Mouse (Mus musculus) adrenal gland, postnatal 25 days (tissue): ENCODE measurements around the gene Qk. TPM values are rescaled to one million over a fixed set of nuclear protein-coding genes. Genes with fewer than 3 reads are reported as not detected.

Experiments used
- DNase-seq: peaks from one replicate; pipeline ENCODE4 v3.0.0; 2021; ENCODE audit warnings: mixed read lengths
- total RNA-seq: library from RNA; stranded (reverse); gene quantifications from 2 replicates; pipeline ENCODE4 v1.2.3, GENCODE M21; 2021

Gene Qk
- total RNA-seq, 1 experiment from 2014 or later = 189 TPM

GRCm38 (mm10) chr17:10326596-10327045 is 7.0 kb upstream of the Qk start:
- peak; percentile 69 for DNase-seq

DNA sequence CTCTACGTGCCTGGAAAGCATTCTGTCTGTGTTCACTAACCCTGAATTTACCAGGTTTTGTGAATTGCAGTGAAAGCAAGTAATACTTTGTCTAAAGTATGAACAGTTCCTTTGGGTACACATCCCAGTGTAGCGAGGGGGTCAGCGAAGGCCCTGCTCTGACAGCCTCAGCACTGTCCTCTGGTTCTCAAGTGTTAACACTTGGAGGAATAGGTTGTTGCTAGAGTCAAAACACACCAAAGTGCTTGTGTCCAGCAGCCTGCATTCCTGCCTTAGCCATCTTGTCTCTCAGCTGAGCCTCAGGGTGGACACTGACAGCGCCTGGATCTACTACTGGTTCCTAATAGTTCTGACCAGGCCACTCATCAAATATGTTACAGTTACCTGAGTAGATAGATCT is 6.3 kb upstream of the Qk start:
- DNase-seq = no peak

- no peak for DNase-seq
These were observed 2.1 kb upstream of the Qk start for GRCm38 (mm10) chr17:10321754-10322153.

DNA sequence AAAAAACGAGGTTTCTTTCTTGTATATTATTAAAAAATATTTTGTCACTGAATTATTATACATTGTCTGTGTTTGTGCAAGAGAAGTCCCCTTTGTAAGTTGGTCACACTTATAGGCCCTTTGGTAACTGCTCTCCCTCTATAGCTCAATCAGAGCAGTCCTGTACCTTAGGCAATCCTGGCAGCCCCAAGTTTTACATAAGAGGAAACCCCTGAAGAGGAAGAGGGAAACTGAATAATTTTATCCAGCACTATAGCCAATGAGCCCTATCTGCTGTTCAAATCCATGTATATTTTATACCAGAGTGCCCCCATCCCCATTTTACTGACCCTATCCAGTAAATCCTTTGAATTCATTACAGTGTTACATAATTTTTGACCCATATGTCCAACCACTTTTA is 1.4 kb upstream of the Qk start:
- no peak for DNase-seq

DNA sequence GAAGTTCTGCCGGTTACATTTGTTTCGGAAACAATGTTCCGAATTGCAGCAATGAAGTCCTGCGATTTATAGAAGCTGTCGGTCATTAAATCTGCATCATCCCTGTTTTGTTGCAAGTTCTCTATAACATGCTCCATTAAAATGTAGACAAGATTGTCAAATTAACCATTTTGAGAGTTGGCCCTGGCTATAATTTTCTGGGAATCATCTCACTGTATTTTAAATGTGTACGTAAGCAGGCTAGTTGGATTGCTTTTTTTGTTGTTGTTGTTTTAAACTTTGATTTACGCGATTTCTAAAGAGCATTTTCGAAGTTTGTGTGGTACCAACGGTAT is 769 bp upstream of the Qk start:
- DNase-seq = no peak

DNA sequence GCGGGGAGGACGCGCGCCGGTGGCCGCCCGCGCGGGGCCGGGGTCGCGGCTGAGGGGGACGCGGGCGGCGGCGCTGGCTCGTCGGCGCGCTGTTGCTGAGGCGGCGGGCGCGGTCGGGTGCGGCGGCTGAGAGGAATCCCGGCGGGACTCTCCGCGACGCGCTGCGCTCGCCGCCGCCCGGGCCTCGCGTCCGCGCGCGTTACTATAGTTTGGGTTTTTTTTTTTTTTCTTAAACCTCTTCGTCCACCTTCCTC is 296 bp downstream of the Qk start:
- no peak for DNase-seq

GRCm38 (mm10) chr17:10318561-10319430 is 858 bp downstream of the Qk start:
- peak; percentile 85 for DNase-seq

DNA sequence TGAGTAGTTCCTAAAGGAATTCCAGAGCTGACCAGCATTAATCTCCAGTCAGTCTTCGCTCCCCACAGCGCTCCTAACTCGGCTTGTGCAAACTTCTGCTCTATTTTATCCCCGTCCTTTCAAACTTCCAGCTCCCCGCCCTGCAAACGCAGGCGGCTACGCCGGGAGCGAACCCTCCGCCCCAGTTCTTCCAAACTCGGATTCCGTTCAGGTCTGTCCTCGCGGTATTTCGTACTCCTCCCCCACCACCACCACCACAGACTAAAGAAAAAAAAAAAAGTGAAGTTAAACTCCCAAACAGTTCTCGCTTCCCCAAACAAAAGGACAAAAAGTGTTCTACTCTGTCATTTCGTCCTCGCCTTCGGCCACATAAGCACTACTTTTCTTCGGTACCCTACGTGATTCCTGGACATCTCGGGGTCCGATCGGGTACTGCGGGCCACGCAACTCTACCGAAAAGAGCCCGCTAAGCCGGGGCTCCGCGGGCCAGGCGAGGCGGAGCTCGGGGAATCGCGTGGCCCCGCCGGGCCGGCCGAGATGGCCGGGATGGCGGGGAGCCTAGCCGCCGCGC is 1.6 kb downstream of the Qk start:
- DNase-seq = peak; percentile 63

- peak; percentile 35 for DNase-seq
These were observed 2.5 kb downstream of the Qk start for GRCm38 (mm10) chr17:10317186-10317585.

DNA sequence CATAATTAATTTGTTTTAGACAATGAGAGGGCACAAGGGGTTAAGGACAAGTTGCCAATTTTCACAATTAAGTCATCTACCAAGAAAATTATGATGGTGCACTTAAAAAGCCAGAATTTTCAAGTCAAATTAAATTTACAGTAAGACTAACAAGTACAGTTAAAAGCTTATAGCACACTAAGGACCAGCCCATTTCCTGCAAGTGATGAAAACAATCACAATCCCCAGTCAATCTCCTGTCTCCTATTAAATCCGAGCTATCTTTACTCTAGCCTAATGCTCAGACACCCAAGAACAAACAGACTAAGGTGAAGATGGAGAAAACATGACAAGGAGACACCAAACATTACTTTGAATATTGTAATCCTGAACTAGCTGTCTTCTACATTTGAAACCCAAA is 3.2 kb downstream of the Qk start:
- DNase-seq = no peak

DNA sequence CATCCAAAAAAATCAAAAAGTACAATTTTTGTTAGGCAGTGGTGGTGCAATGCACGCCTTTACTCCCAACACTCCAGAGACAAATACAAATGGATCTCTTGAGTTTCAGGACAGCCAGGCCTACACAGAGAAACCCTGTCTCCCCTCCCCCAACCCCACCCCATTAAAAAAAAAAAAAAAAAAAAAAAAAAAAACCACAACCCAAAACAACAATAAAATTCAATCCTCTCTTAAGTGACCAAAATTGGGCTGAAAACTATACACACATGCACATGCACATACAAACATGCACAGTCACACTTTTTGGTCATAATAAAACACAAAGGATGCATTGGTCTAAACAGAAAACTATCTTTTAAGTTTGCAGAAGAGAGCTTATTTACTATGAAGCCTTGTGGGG is 9.6 kb downstream of the Qk start:
- no peak for DNase-seq

GRCm38 (mm10) chr17:10309135-10309623 is 10.5 kb downstream of the Qk start:
- no peak for DNase-seq

- DNase-seq = no peak
These were observed 13.2 kb downstream of the Qk start for GRCm38 (mm10) chr17:10306424-10306823.

- DNase-seq = no peak
These were observed 15.7 kb downstream of the Qk start for GRCm38 (mm10) chr17:10304001-10304400.

DNA sequence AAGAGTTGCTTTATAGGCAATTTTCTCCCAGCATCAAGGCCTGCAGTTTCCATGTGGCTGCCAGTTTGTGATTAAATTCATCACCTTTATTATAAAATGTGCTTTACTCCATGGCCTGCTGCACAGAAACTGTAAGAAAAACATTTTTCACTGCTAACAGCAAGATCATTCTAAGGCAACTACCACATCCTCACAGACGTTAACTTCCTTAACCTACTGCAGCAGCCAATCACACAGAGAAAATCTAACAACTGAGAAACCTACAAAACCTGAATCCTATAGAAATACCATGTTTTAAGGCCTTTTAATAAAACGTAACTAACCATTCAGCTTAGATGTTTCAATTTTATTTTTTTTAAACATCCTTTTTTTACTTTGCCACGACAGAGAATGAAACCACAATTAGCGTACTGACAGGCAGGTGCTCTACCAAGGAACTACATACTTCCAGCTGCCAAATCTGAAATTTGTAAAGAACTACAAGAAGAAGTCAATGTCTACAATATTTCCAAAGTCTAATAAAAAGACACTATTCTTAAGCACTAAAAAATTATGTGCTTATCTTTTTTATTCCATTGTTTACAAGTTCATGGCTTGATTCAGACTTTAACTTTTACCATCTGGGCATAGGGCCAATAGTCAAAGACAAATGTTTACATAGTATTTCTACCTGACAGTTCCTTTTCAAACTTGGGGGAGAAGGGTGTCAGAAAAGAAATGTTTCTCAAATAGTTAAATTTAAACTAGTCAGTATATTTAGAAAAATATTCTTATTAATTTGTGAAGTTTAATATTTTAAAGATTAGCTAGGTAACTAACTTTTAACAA is 18.5 kb downstream of the Qk start:
- no peak for DNase-seq

DNA sequence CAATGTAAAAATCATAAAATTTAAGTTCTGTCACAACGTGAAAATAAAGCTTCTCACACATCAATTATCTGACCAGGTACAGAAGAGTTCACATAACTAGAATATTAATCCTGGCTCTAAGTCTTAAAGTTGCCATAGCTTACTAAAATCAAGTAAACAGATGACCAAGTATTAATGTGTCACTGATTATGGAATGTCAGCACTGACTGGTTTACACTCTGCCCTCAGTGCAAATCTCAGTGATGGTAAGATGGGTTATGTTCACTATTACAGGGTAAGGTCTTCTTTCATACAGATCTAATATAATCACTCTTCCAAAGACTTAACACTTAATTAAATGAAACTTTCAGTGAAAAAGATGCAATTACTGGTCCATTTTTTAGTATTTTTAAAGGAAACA is 20.3 kb downstream of the Qk start:
- DNase-seq = no peak

DNA sequence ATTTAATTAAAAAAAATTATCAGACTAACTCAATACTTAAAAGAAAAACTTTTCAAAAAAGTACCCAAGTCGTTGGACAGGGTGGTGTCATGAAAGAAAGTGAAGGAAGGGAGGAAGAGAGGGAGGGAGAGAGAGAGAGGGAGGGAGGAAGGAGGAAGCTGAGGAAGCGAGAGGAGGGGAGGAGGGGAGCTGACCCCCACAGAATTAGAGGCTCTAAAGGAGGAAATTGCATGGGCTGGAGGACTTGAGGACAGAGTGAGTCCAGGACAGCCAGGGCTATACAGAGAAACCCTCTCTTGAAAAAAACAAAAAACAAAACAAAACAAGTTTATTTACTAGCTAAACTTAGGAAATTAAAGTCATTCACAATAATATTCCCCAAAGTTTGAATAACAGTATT is 27.1 kb downstream of the Qk start:
- DNase-seq = no peak

DNA sequence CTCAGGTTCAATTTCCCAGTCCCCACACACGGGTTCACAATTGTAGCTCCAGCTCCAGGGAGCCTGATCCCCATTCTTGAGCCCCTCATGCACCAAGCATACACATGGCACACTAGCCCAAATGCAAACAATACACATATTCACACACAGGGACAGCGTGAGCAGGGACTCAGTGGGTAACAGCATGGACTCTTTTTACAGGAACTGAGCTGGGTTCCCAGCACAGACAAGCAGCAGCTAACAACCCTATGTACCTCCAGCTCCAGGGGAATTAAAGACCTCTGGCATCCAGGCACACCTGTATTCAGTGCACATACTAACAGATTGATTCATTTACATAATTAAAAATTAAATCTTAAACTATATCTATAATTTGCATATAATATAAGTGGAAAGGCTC is 34.9 kb downstream of the Qk start:
- DNase-seq = no peak

DNA sequence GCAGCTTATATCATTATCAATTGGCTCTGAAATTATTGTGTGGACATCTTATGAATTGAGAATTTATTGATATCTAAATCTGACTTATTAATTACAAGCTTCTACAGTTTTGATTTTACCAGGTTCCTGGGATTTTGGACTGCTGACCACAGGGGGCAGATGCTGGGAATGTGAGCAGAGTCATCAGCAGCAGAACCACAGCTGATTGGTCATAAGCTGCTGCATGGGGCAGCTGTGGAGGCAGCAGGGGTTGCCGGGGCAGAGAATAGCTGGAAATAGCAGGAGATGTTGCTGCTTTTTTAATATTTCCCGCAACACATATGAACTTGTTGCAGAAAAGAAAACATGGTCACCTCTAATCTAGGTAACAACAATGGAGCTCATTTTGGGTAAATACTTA is 40.1 kb downstream of the Qk start:
- no peak for DNase-seq

DNA sequence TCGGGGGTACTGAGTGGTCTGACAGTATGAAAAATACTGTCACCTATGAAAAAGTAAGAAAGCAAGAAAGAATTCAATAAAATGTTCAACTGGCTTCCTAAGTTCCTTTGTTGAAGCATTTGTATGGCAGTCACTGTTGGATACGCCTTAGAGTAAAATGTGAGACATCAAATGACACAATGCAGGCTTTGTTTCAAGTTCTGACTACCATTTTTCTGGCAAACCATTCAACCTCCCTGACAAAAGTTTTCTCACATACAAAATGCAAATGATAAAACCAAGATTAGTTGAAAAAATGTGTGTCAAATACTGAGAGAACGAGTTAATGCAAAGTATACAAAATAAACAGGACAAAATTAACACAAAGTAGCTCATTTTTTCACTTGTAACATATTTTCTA is 50.1 kb downstream of the Qk start:
- no peak for DNase-seq

- no peak for DNase-seq
These were observed 51.2 kb downstream of the Qk start for GRCm38 (mm10) chr17:10268468-10268867.

- no peak for DNase-seq
These were observed 53.4 kb downstream of the Qk start for GRCm38 (mm10) chr17:10266207-10266606.

- no peak for DNase-seq
These were observed 68.2 kb downstream of the Qk start for GRCm38 (mm10) chr17:10251252-10251958.
